Mouse (Mus musculus) C2C12 (cell line): Measurements from ENCODE around the gene F13a1.

Experiments used
- CTCF ChIP-seq: IDR thresholded peaks from one replicate; pipeline ENCODE4 v1.5.1; 2011; ENCODE audit not compliant: control insufficient read depth, insufficient read depth, insufficient read length
- MYOD1 ChIP-seq: IDR thresholded peaks from one replicate; pipeline ENCODE4 v1.6.1; 2011; ENCODE audit warnings: low read depth; ENCODE audit not compliant: control insufficient read depth, insufficient read length
- USF1 ChIP-seq: IDR thresholded peaks from one replicate; pipeline ENCODE4 v1.6.1; 2011; ENCODE audit warnings: low read depth, mild to moderate bottlenecking, control low read depth, moderate library complexity

DNA sequence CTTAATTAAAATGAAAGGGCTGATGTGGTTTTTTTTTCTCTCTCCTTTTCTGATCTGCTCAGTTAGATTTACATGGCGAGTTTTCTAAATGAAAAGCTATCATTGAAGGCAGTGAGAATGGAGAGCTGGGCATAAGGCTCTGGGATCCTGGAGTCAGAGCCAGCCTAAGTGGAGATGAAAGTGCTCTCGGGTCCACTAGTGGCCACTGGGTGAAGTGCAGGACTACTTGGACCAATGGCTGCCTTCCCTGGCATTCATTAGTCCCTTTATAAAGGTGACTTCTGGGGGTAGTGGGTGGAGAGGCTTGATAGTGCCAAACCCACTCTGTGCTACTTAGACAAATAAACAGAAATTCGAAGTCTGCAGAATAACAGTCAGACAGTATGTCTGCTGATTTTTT lies 5.0 kb downstream of the F13a1 start:
- TF ChIP-seq CTCF = no peak
- no peak for TF ChIP-seq USF1
- no peak for TF ChIP-seq MYOD1
